Mouse (Mus musculus) embryonic facial prominence, embryonic 11.5 days (tissue): ENCODE measurements around the gene Rad9a. TPM values are rescaled to one million over a fixed set of nuclear protein-coding genes. Genes with fewer than 3 reads are reported as not detected.

ENCODE experiments used
- microRNA-seq: library from miRNA; unstranded; fragments of <30 nt; microRNA quantifications from one replicate; pipeline ENCODE4, GENCODE M21; 2016; ENCODE audit warnings: borderline number of aligned reads
- polyA plus RNA-seq: library from polyadenylated mRNA; unstranded; fragments of >200 nt; fragmentation: Nextera tagmentation; extraction: Ambion mirVana; gene quantifications from 2 replicates; pipeline ENCODE4 v1.2.1, GENCODE M21; 2014

Gene Rad9a
- polyA plus RNA-seq, 1 experiment from 2014 or later = 46.8 TPM

Small RNA genes lying within 50 kb of the gene (microRNA-seq; reads per million reads assigned to microRNA genes)
- not detected for gene Gm26115

Other genes starting within 250 kb of the Rad9a start
- gene Aldh3b3, start 243.0 kb downstream of the Rad9a start, polyA plus RNA-seq = not detected in 2 replicates
- 1.2 and 1.6 TPM in 2 replicates for gene Aldh3b2, start 229.3 kb downstream of the Rad9a start, polyA plus RNA-seq
- 2.3 and 3.5 TPM in 2 replicates for gene Acy3, start 215.1 kb downstream of the Rad9a start, polyA plus RNA-seq
- 0.26 TPM in 1 of 2 replicates, not detected in the other for gene Tbx10, start 208.9 kb downstream of the Rad9a start, polyA plus RNA-seq
- 24.2 and 26.6 TPM in 2 replicates for gene Nudt8, start 201.1 kb downstream of the Rad9a start, polyA plus RNA-seq
- 1.3 and 1.4 TPM in 2 replicates for gene Gm49405, start 201.0 kb downstream of the Rad9a start, polyA plus RNA-seq
- gene Doc2g, start 198.3 kb downstream of the Rad9a start, polyA plus RNA-seq = 2.2 TPM in 2 replicates
- gene Ndufv1, start 188.9 kb downstream of the Rad9a start, polyA plus RNA-seq = 190 and 205 TPM in 2 replicates
- 405 and 453 TPM in 2 replicates for gene Gstp1, start 163.7 kb downstream of the Rad9a start, polyA plus RNA-seq
- gene Gstp2, start 155.6 kb downstream of the Rad9a start, polyA plus RNA-seq = 2.2 and 2.3 TPM in 2 replicates
- not detected in 2 replicates for gene Gstp3, start 142.1 kb downstream of the Rad9a start, polyA plus RNA-seq
- gene Cabp2, start 120.1 kb downstream of the Rad9a start, polyA plus RNA-seq = not detected in 2 replicates
- 58.6 and 69.0 TPM in 2 replicates for gene Cdk2ap2, start 104.5 kb downstream of the Rad9a start, polyA plus RNA-seq
- gene Pitpnm1, start 101.7 kb downstream of the Rad9a start, polyA plus RNA-seq = 6.3 and 7.3 TPM in 2 replicates
- gene Aip, start 75.8 kb downstream of the Rad9a start, polyA plus RNA-seq = 68.3 and 85.1 TPM in 2 replicates
- not detected in 2 replicates for gene Gpr152, start 61.9 kb downstream of the Rad9a start, polyA plus RNA-seq
- gene Cabp4, start 57.6 kb downstream of the Rad9a start, polyA plus RNA-seq = not detected in 2 replicates
- 108 and 122 TPM in 2 replicates for gene Coro1b, start 53.0 kb downstream of the Rad9a start, polyA plus RNA-seq
- gene Ptprcap, start 48.1 kb downstream of the Rad9a start, polyA plus RNA-seq = 0.64 and 1.3 TPM in 2 replicates
- 42.0 and 42.3 TPM in 2 replicates for gene Rps6kb2, start 38.3 kb downstream of the Rad9a start, polyA plus RNA-seq
- 2.0 TPM in 2 replicates for gene Carns1, start 26.2 kb downstream of the Rad9a start, polyA plus RNA-seq
- 0.96 and 1.4 TPM in 2 replicates for gene Tbc1d10c, start 10.4 kb downstream of the Rad9a start, polyA plus RNA-seq
- 955 and 1,002 TPM in 2 replicates for gene Ppp1ca, start 9.6 kb downstream of the Rad9a start, polyA plus RNA-seq
- 4.6 and 5.0 TPM in 2 replicates for gene Clcf1, start 12.6 kb upstream of the Rad9a start, polyA plus RNA-seq
- not detected in 2 replicates for gene AC109138.7, start 12.7 kb upstream of the Rad9a start, polyA plus RNA-seq
- gene Pold4, start 30.2 kb upstream of the Rad9a start, polyA plus RNA-seq = 12.7 and 13.0 TPM in 2 replicates
- 2.7 and 4.8 TPM in 2 replicates for gene Ssh3, start 67.5 kb upstream of the Rad9a start, polyA plus RNA-seq
- gene Ankrd13d, start 81.5 kb upstream of the Rad9a start, polyA plus RNA-seq = 5.6 and 6.4 TPM in 2 replicates
- 13.5 and 18.9 TPM in 2 replicates for gene Grk2, start 104.6 kb upstream of the Rad9a start, polyA plus RNA-seq
- gene Kdm2a, start 196.6 kb upstream of the Rad9a start, polyA plus RNA-seq = 43.5 and 48.3 TPM in 2 replicates
- gene Rhod, start 237.8 kb upstream of the Rad9a start, polyA plus RNA-seq = 39.8 and 45.9 TPM in 2 replicates